Mouse (Mus musculus) midbrain, embryonic 15.5 days (tissue): ENCODE data around the gene Olfr466. TPM values are rescaled to one million over a fixed set of nuclear protein-coding genes. Genes with fewer than 3 reads are reported as not detected.
A peak's percentile ranks its signal among the peaks of the same experiment; 100 is the strongest.

Experiments used
- ATAC-seq: fragments of 200-750 bp; cut with Nextera tagmentation; replicated peaks from 2 replicates; pipeline ENCODE4 v1.8.0; 2017; ENCODE audit warnings: moderate TSS enrichment
- H3K27ac ChIP-seq: fragments of 300-500 bp; sonication (generic); 2 replicates; pipeline ENCODE4 v1.5.1; 2015; ENCODE audit warnings: mild to moderate bottlenecking, inconsistent platforms
- H3K27me3 ChIP-seq: fragments of 300-500 bp; sonication (generic); replicated peaks from 2 replicates; pipeline ENCODE4 v1.6.1; 2015; ENCODE audit warnings: inconsistent platforms
- H3K36me3 ChIP-seq: fragments of 300-500 bp; sonication (generic); replicated peaks from 2 replicates; pipeline ENCODE4 v1.6.1; 2015; ENCODE audit warnings: inconsistent platforms
- H3K4me1 ChIP-seq: fragments of 300-500 bp; sonication (generic); 2 replicates; pipeline ENCODE4 v1.6.1; 2015; ENCODE audit warnings: inconsistent platforms
- H3K4me2 ChIP-seq: fragments of 300-500 bp; sonication (generic); 2 replicates; pipeline ENCODE4 v1.6.1; 2015; ENCODE audit warnings: inconsistent platforms, mild to moderate bottlenecking, moderate library complexity
- H3K4me3 ChIP-seq: fragments of 300-500 bp; sonication (generic); 2 replicates; pipeline ENCODE4 v1.5.1; 2015; ENCODE audit warnings: mild to moderate bottlenecking, inconsistent platforms
- H3K9ac ChIP-seq: fragments of 300-500 bp; sonication (generic); 2 replicates; pipeline ENCODE4 v1.6.1; 2015; ENCODE audit warnings: mild to moderate bottlenecking, inconsistent platforms
- H3K9me3 ChIP-seq: fragments of 300-500 bp; sonication (generic); 2 replicates; pipeline ENCODE4 v1.6.1; 2016; ENCODE audit warnings: inconsistent platforms
- WGBS: fragments of 180-500 bp; shearing (Covaris S2); methylation state at CpG from one replicate; pipeline ENCODE4 v1.1.7; 2015; ENCODE audit warnings: mixed read lengths; 5-methylcytosine and 5-hydroxymethylcytosine counted together
- polyA plus RNA-seq: library from polyadenylated mRNA; unstranded; fragments of >200 nt; fragmentation: Nextera tagmentation; extraction: Ambion mirVana; gene quantifications from 2 replicates; pipeline ENCODE4 v1.2.1, GENCODE M21; 2015

The Olfr466 gene
- polyA plus RNA-seq, 1 experiment from 2014 or later: not detected

GRCm38 (mm10) chr13:65175734-65176471 lies 25.9 kb downstream of the Olfr466 start:
- no peaks in the 10 kb centered on the region; the same call in 1 of the 2 replicates for H3K9me3 ChIP-seq
- H3K36me3 ChIP-seq: no peaks in the 10 kb centered on the region
- WGBS: 23% methylated on average over 46 of the region's 46 CpGs
- peak overlapping the region; percentile 41 for H3K4me3 ChIP-seq
- no peaks in the 10 kb centered on the region for H3K27me3 ChIP-seq
- H3K4me2 ChIP-seq: peak overlapping the region; percentile 60
- peak overlapping the region; percentile 42 for H3K9ac ChIP-seq
- H3K4me1 ChIP-seq: no peaks in the 10 kb centered on the region
- peak; percentile 84 for ATAC-seq
- no peak overlapping the region for H3K27ac ChIP-seq

- peak; percentile 56; the same call in 1 of the 2 replicates for ATAC-seq
- H3K4me1 ChIP-seq: no peaks in the 10 kb centered on the region
- H3K27ac ChIP-seq: no peak overlapping the region
- no peak overlapping the region for H3K4me3 ChIP-seq
- H3K9me3 ChIP-seq: no peaks in the 10 kb centered on the region; the same call in none of the 2 replicates
- H3K27me3 ChIP-seq: no peaks in the 10 kb centered on the region
- H3K36me3 ChIP-seq: no peaks in the 10 kb centered on the region
- 60% methylated on average over 15 of the region's 15 CpGs for WGBS
- H3K9ac ChIP-seq: no peak overlapping the region
- H3K4me2 ChIP-seq: no peak overlapping the region
Observed at GRCm38 (mm10) chr13:65176472-65177091, 26.5 kb downstream of the Olfr466 start.

- no peak overlapping the region for H3K27ac ChIP-seq
- no peaks in the 10 kb centered on the region for H3K36me3 ChIP-seq
- H3K4me3 ChIP-seq: no peak overlapping the region
- 72% methylated on average over 1 of the region's 1 CpGs for WGBS
- H3K27me3 ChIP-seq: no peaks in the 10 kb centered on the region
- no peak for ATAC-seq
- H3K9ac ChIP-seq: no peak overlapping the region
- H3K4me2 ChIP-seq: no peak overlapping the region
- H3K4me1 ChIP-seq: no peaks in the 10 kb centered on the region
- H3K9me3 ChIP-seq: peaks cover 6% of the 10 kb centered on the region; the same call in 1 of the 2 replicates
Observed at GRCm38 (mm10) chr13:65200667-65201066, 50.6 kb downstream of the Olfr466 start.

Other genes with a start within 250 kb of the Olfr466 start
- gene Cntnap3, start 246.3 kb upstream of the Olfr466 start, polyA plus RNA-seq: 0.48 and 0.51 TPM in 2 replicates
- gene Spata31, start 232.8 kb upstream of the Olfr466 start, polyA plus RNA-seq: not detected in 2 replicates
- gene Spata31d1c, start 117.2 kb upstream of the Olfr466 start, polyA plus RNA-seq: not detected in 2 replicates
- gene Prss47, start 97.5 kb upstream of the Olfr466 start, polyA plus RNA-seq: not detected in 2 replicates
- gene Mfsd14b, start 37.3 kb upstream of the Olfr466 start, polyA plus RNA-seq: 31.4 and 33.3 TPM in 2 replicates
- gene Olfr465-ps1, start 12.2 kb upstream of the Olfr466 start, polyA plus RNA-seq: not detected in 2 replicates
- 0.22 TPM in 1 of 2 replicates, not detected in the other for gene Nlrp4f, start 55.7 kb downstream of the Olfr466 start, polyA plus RNA-seq
- 0.14 TPM in 1 of 2 replicates, not detected in the other for gene Gm10775, start 109.3 kb downstream of the Olfr466 start, polyA plus RNA-seq
- 15.4 and 18.2 TPM in 2 replicates for gene Zfp369, start 128.6 kb downstream of the Olfr466 start, polyA plus RNA-seq